ENCODE assay signal across 32 mouse cellular contexts in the genomic region with DNA sequence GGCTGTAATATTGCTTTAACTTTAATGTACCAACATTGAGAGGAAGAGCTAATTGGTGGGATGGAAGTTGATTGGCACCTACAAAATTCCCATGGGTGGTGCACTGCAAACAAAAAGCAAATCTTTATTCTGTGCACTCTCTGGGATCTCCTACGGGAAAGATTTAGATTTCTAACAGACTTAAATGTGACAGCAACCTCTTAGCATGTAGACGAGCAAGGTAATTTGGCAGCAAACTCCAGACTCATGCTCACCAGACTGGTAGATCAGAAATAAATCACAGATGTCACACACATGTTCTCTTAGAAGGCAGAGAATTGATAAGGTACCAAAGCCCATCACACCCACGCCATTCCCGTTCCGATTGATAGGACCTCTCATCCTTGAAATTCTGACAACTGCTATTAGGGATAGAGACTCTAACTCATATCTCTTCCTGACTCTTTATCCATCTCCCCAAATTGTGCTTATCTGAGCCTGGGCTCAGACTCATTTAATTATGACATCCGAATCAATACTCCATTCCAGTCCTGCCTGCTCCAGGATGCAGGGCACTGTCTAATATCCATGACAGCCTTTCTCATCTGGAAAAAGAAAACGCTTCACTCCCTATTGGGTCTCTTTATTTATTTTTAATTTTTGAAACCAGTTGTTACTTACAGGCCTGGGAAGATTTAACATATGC.
DNase-seq lines count a peak whose midpoint lies in the region; ATAC-seq lines count a peak whose summit lies in the region.
"Had no signal": no experiment of that assay in that cellular context is flagged by ENCODE, and none has a peak within 500 bp of the region (broad histone marks: within the 10 kb centered on the region; RNA-seq: fewer than 3 reads in every experiment).

No protein-coding gene starts in this region.

- no peak for ATAC-seq in hindbrain, embryonic 13.5 days (ENCODE audit: low FRiP score)
- no peak; the same call in 1 of the 2 replicates for ATAC-seq in hindbrain, embryonic 16.5 days
- ATAC-seq in forebrain, embryonic 14.5 days: no peak
- peak; percentile 45 for ATAC-seq in midbrain, embryonic 13.5 days
- ATAC-seq in CD4-positive, CD25-positive, alpha-beta regulatory T cell, adult 4 months: no peak
- ATAC-seq: activated CD4-positive, CD25-positive, alpha-beta regulatory T cell, adult 4 months; lung, postnatal 0 days had no signal

- no peak overlapping the region for H3K4me2 ChIP-seq in hindbrain, embryonic 13.5 days
- H3K4me2 ChIP-seq in hindbrain, embryonic 16.5 days (ENCODE audit: low read length): no peak overlapping the region
- H3K4me2 ChIP-seq in forebrain, embryonic 14.5 days (ENCODE audit: low read length): no peak overlapping the region
- H3K4me2 ChIP-seq in midbrain, embryonic 13.5 days (replicated peaks): no peak overlapping the region
- H3K4me2 ChIP-seq: embryonic facial prominence, embryonic 15.5 days; heart, embryonic 12.5 days; kidney, embryonic 15.5 days; limb, embryonic 15.5 days; liver, embryonic 13.5 days had no signal

- no peaks in the 10 kb centered on the region for H3K9me3 ChIP-seq in hindbrain, embryonic 13.5 days
- no peaks in the 10 kb centered on the region for H3K9me3 ChIP-seq in hindbrain, embryonic 16.5 days (ENCODE audit: control insufficient read depth, low read length)
- H3K9me3 ChIP-seq in forebrain, embryonic 14.5 days (replicated peaks; ENCODE audit: control insufficient read depth, low read length): no peaks in the 10 kb centered on the region
- no peaks in the 10 kb centered on the region for H3K9me3 ChIP-seq in midbrain, embryonic 13.5 days
- H3K9me3 ChIP-seq: embryonic facial prominence, embryonic 10.5 days; embryonic facial prominence, embryonic 15.5 days; heart, embryonic 12.5 days; kidney, embryonic 15.5 days; limb, embryonic 10.5 days; limb, embryonic 15.5 days; liver, embryonic 13.5 days; megakaryocyte, embryonic 14.5 days had no signal

- H3K27me3 ChIP-seq in hindbrain, embryonic 13.5 days: no peaks in the 10 kb centered on the region
- no peaks in the 10 kb centered on the region for H3K27me3 ChIP-seq in hindbrain, embryonic 16.5 days (replicated peaks; ENCODE audit: control insufficient read depth, insufficient read depth, low read length)
- no peaks in the 10 kb centered on the region for H3K27me3 ChIP-seq in forebrain, embryonic 14.5 days (replicated peaks; ENCODE audit: control insufficient read depth, insufficient read depth, low read length)
- no peaks in the 10 kb centered on the region for H3K27me3 ChIP-seq in midbrain, embryonic 13.5 days
- H3K27me3 ChIP-seq: embryonic facial prominence, embryonic 15.5 days; heart, embryonic 12.5 days; kidney, embryonic 15.5 days; limb, embryonic 15.5 days; liver, embryonic 13.5 days; megakaryocyte, embryonic 14.5 days had no signal

- no peaks in the 10 kb centered on the region for H3K36me3 ChIP-seq in hindbrain, embryonic 13.5 days
- H3K36me3 ChIP-seq in hindbrain, embryonic 16.5 days (ENCODE audit: control insufficient read depth, insufficient read depth, low read length): no peaks in the 10 kb centered on the region
- no peaks in the 10 kb centered on the region for H3K36me3 ChIP-seq in forebrain, embryonic 14.5 days (ENCODE audit: control insufficient read depth, insufficient read depth, low read length)
- no peaks in the 10 kb centered on the region for H3K36me3 ChIP-seq in midbrain, embryonic 13.5 days
- H3K36me3 ChIP-seq: embryonic facial prominence, embryonic 10.5 days; embryonic facial prominence, embryonic 15.5 days; heart, embryonic 12.5 days; kidney, embryonic 15.5 days; limb, embryonic 10.5 days; limb, embryonic 15.5 days; liver, embryonic 13.5 days had no signal

- H3K4me1 ChIP-seq in hindbrain, embryonic 13.5 days (replicated peaks): peaks cover 12% of the 10 kb centered on the region
- 0 out of 2 replicates have a peak, but pooled peaks cover 3% of the 10 kb centered on the region for H3K4me1 ChIP-seq in hindbrain, embryonic 16.5 days (ENCODE audit: control insufficient read depth, insufficient read depth, low read depth, low read length)
- no peaks in the 10 kb centered on the region for H3K4me1 ChIP-seq in forebrain, embryonic 14.5 days (ENCODE audit: control insufficient read depth, insufficient read depth, low read length)
- H3K4me1 ChIP-seq in midbrain, embryonic 13.5 days (replicated peaks): peaks cover 20% of the 10 kb centered on the region
- H3K4me1 ChIP-seq: embryonic facial prominence, embryonic 15.5 days; kidney, embryonic 15.5 days; limb, embryonic 15.5 days; liver, embryonic 13.5 days; megakaryocyte, embryonic 14.5 days had no signal

- no peak overlapping the region for H3K9ac ChIP-seq in hindbrain, embryonic 13.5 days
- no peak overlapping the region for H3K9ac ChIP-seq in hindbrain, embryonic 16.5 days (ENCODE audit: low read depth, low read length)
- H3K9ac ChIP-seq in forebrain, embryonic 14.5 days (ENCODE audit: low read length): no peak overlapping the region
- H3K9ac ChIP-seq in midbrain, embryonic 13.5 days (replicated peaks): no peak overlapping the region
- H3K9ac ChIP-seq: embryonic facial prominence, embryonic 15.5 days; heart, embryonic 12.5 days; kidney, embryonic 15.5 days; limb, embryonic 15.5 days; liver, embryonic 13.5 days had no signal

- DNase-seq in MN1 (ENCODE audit: low spot score): peak; percentile 76
- DNase-seq in forebrain, embryonic 14.5 days (ENCODE audit: low spot score): peak; percentile 24
- no peak for DNase-seq in adrenal gland, postnatal 25 days
- DNase-seq: adrenal gland, adult 2 months; cerebellum, adult 8-10 months; cerebellum, postnatal 25 days; gastrocnemius, adult 2 months; gastrocnemius, postnatal 36 days; heart, adult 2 months; heart, postnatal 4 days; kidney, adult 18-20 months; kidney, postnatal 25 days; liver, embryonic 13.5 days; lung, adult 18-20 months; lung, postnatal 4 days; right cerebral cortex, postnatal 25 days; thymus, adult 18-20 months; thymus, postnatal 36 days had no signal

- 56% methylated on average over 7 of the region's 7 CpGs for WGBS in hindbrain, embryonic 13.5 days
- WGBS in hindbrain, embryonic 16.5 days: 58% methylated on average over 7 of the region's 7 CpGs
- 72% methylated on average over 7 of the region's 7 CpGs for WGBS in forebrain, embryonic 14.5 days
- WGBS in midbrain, embryonic 13.5 days: 58% methylated on average over 7 of the region's 7 CpGs

- H3K4me3 ChIP-seq in hindbrain, embryonic 13.5 days: no peak overlapping the region
- no peak overlapping the region for H3K4me3 ChIP-seq in hindbrain, embryonic 16.5 days (ENCODE audit: low read length)
- H3K4me3 ChIP-seq in forebrain, embryonic 14.5 days (ENCODE audit: low read depth, low read length): no peak overlapping the region
- H3K4me3 ChIP-seq in midbrain, embryonic 13.5 days (replicated peaks): no peak overlapping the region
- H3K4me3 ChIP-seq: embryonic facial prominence, embryonic 10.5 days; embryonic facial prominence, embryonic 15.5 days; gastrocnemius, adult 2 months; heart, adult 2 months; heart, embryonic 12.5 days; kidney, embryonic 15.5 days; layer of hippocampus, adult 2 months; limb, embryonic 10.5 days; limb, embryonic 15.5 days; liver, embryonic 13.5 days; megakaryocyte, embryonic 14.5 days had no signal

- H3K27ac ChIP-seq in hindbrain, embryonic 13.5 days: peak overlapping the region; percentile 30
- no peak overlapping the region for H3K27ac ChIP-seq in hindbrain, embryonic 16.5 days (ENCODE audit: low read depth, low read length)
- H3K27ac ChIP-seq in forebrain, embryonic 14.5 days (ENCODE audit: low read depth, low read length): 0 out of 2 replicates have a peak overlapping the region, but pooled peaks have one; percentile 1
- H3K27ac ChIP-seq in midbrain, embryonic 13.5 days: peak overlapping the region; percentile 52
- H3K27ac ChIP-seq: embryonic facial prominence, embryonic 10.5 days; embryonic facial prominence, embryonic 15.5 days; gastrocnemius, adult 2 months; heart, adult 2 months; kidney, embryonic 15.5 days; layer of hippocampus, adult 2 months; limb, embryonic 10.5 days; limb, embryonic 15.5 days; liver, embryonic 13.5 days had no signal
